Mouse (Mus musculus) regulatory T cell (primary cell): Measurements from ENCODE around the gene Prr18.

Source experiments
- in situ Hi-C: fragments of 300-600 bp; cut with MboI, MseI; formaldehyde crosslinking; loops from one replicate; pipeline ENCODE4 v1.15.1; 2025; ENCODE audit warnings: high pct_unique_total_duplicates

The Prr18 gene

DNA sequence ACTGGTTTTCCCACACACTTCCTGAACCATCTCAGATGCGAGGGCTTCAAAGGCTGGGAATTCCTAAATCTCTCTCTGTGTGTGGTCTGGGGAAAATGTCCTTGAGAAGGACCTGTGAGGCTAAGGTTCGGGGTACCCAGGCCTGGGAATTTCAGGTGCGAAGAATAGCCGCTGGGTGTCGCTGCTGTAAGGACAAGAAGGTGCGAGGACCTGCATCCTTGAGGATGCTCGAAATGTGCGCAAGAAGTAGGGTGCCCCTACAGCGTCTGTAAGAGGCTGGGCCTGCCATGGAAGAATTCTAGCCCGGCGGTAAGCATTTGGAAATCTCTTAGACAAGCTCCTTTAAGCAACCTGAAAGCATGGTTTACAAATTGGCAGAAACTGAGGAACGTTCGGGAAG is 51.2 kb downstream of the Prr18 start:
- in situ Hi-C loops, result loop anchor here (10.0 kb wide), 1 partner anchor 124 kb away; no protein-coding TSS in a partner anchor

DNA sequence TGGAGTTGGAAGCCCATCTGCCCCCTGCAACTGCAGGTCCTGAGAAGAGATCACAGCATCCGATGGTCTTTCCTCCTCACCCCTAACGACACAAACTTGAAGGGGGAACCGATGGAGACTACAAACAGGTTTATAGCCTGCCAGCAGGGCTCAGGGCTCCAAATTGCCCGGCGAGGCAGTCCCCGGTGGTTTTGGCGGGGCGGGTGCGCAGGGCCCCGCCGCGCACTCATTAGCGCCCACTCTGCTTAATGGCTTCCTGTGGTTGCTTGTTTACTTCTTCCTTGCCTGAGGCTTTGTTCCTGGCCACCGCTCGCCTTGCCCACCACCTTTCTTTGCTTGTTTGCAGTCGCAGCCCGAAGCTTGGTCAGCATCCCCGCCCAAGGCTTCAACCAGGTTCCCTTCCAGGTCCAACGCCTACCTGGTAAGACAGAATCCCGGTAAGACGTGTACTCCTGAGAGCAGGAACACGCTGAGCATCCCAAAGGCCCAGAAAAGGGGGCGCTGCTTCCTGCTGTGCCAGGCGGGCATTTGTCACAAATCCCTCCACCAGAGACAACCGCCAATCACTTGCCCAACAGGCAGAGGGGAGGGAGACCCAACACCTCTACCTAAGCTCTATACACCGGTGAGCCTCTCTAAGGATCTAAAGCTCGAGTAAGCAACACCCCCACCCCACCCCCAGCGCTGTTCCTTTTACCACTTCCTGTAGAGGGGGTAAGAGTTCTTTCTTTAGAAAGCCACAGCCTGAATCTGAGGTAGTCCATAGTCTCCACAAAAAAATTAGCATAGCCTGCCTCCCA is 51.9 kb downstream of the Prr18 start:
- in situ Hi-C loops, result loop anchor here (10.0 kb wide), 1 partner anchor 124 kb away; no protein-coding TSS in a partner anchor

DNA sequence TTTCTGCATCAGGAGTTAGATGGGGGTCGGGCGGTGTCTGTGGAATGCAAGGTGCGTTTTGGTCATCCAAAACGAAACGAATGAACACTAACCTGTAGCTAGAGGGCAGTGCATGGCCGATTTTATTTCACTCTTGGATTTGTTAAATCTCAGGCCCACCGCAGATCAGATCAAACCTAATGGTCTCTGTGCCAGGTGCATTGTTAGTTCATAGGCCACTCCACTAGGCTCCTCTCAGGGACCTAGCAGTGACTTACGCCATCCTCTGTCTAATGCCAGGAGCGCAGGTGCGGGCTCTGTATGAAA is 52.5 kb downstream of the Prr18 start:
- in situ Hi-C loops, result loop anchor here (10.0 kb wide), 1 partner anchor 125 kb away; no protein-coding TSS in a partner anchor

DNA sequence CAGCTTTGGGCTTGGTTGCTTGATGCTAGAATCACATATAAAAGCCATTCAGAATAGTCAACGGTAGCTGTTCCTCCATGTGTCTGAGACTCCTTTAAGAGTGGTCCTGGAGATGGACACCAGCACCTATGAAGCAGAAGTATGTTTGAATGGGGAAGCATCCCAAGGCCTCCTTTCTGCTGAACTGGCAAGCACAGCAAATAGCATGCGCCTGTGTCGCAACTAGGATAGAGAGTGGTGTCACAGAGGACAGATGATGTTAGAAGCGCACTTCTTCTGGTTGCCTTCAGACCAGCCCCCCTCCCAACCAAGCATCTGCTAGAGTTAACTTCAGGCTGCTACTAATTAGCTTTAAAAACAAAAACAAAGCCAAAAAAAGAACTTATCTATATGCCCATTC is 53.2 kb downstream of the Prr18 start:
- in situ Hi-C loops, result no loop called here
